Comparison of ENCODE assay signal across 8 mouse cellular contexts in the genomic region with DNA sequence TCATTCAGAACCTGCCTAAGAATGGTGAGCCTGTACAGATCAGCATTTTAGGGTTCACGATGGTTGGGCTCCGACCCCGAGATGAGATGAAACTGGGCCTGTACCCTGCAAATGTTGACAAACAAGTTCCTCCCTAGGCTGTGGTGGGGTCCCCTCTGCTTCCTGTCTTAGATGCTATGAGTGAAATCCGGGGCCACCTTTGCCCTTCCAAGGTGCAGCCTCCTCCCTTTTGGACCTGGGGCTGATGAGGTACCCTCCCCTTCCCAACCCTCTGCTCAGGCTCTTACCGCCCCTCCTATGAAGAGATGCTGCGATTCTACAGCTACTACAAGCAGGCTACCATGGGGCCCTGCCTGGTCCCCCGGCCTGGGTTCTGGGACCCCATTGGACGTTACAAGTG. TPM values are rescaled to one million over a fixed set of nuclear protein-coding genes. Genes with fewer than 3 reads are reported as not detected.
A peak's percentile ranks its signal among the peaks of the same experiment; 100 is the strongest.
DNase-seq lines count a peak whose midpoint lies in the region; ATAC-seq and TF ChIP-seq lines count a peak whose summit lies in the region.

No protein-coding gene starts in this region.

- H3K4me1 ChIP-seq in liver, adult 2 months (ENCODE audit: control insufficient read depth, insufficient read depth, low read length) = peaks cover 28% of the 10 kb centered on the region
- H3K4me1 ChIP-seq in embryonic facial prominence, embryonic 15.5 days = peaks cover 38% of the 10 kb centered on the region
- H3K4me1 ChIP-seq in intestine, postnatal 0 days (replicated peaks; ENCODE audit: control insufficient read depth, insufficient read depth, low read length) = peaks cover 24% of the 10 kb centered on the region
- peaks cover 4% of the 10 kb centered on the region; the same call in 1 of the 2 replicates for H3K4me1 ChIP-seq in midbrain, embryonic 14.5 days (ENCODE audit: control insufficient read depth, insufficient read depth, low read length)

- H3K4me2 ChIP-seq in embryonic facial prominence, embryonic 15.5 days (replicated peaks) = peak overlapping the region; percentile 92
- H3K4me2 ChIP-seq in intestine, postnatal 0 days (replicated peaks; ENCODE audit: low read depth) = peak overlapping the region; percentile 93
- peak overlapping the region; percentile 64 for H3K4me2 ChIP-seq in midbrain, embryonic 14.5 days (ENCODE audit: low read length)

- no peaks in the 10 kb centered on the region for H3K9me3 ChIP-seq in embryonic facial prominence, embryonic 15.5 days (replicated peaks)
- no peaks in the 10 kb centered on the region for H3K9me3 ChIP-seq in intestine, postnatal 0 days (ENCODE audit: control insufficient read depth)
- H3K9me3 ChIP-seq in midbrain, embryonic 14.5 days (ENCODE audit: control insufficient read depth, low read length) = no peaks in the 10 kb centered on the region

- H3K4me3 ChIP-seq in liver, adult 2 months (ENCODE audit: insufficient read depth, low read depth, low read length) = peak overlapping the region; percentile 77
- H3K4me3 ChIP-seq in embryonic facial prominence, embryonic 15.5 days (replicated peaks) = peak overlapping the region; percentile 61
- peak overlapping the region; percentile 53 for H3K4me3 ChIP-seq in intestine, postnatal 0 days (ENCODE audit: low read depth, low read length)
- H3K4me3 ChIP-seq in midbrain, embryonic 14.5 days (replicated peaks; ENCODE audit: low read depth, low read length) = peak overlapping the region; percentile 29

- peaks cover 7% of the 10 kb centered on the region; the same call in 1 of the 2 replicates for H3K79me2 ChIP-seq in liver, adult 2 months (ENCODE audit: control insufficient read depth, insufficient read depth, low read length)

- peaks cover 2% of the 10 kb centered on the region; the same call in 1 of the 2 replicates for H3K36me3 ChIP-seq in liver, adult 2 months (ENCODE audit: control insufficient read depth, insufficient read depth, low read length)
- no peaks in the 10 kb centered on the region for H3K36me3 ChIP-seq in embryonic facial prominence, embryonic 15.5 days
- peaks cover 11% of the 10 kb centered on the region; the same call in 1 of the 2 replicates for H3K36me3 ChIP-seq in intestine, postnatal 0 days (ENCODE audit: control insufficient read depth, insufficient read depth)
- H3K36me3 ChIP-seq in midbrain, embryonic 14.5 days (ENCODE audit: control insufficient read depth, insufficient read depth, low read length) = no peaks in the 10 kb centered on the region

- no peak for ATAC-seq in embryonic facial prominence, embryonic 15.5 days (ENCODE audit: insufficient number of reproducible peaks, low FRiP score, low TSS enrichment, low read depth)
- no peak for ATAC-seq in intestine, postnatal 0 days
- no peak for ATAC-seq in midbrain, embryonic 14.5 days (ENCODE audit: low FRiP score, low TSS enrichment)
- no peak for ATAC-seq in monocyte, adult 5-6 weeks (replicated peaks; ENCODE audit: insufficient number of reproducible peaks, low FRiP score, low TSS enrichment, poor library complexity, severe bottlenecking)

- H3K27me3 ChIP-seq in liver, adult 2 months (ENCODE audit: control insufficient read depth, insufficient read depth, low read length) = 0 out of 2 replicates have a peak, but pooled peaks cover 3% of the 10 kb centered on the region
- peaks cover 13% of the 10 kb centered on the region for H3K27me3 ChIP-seq in embryonic facial prominence, embryonic 15.5 days
- H3K27me3 ChIP-seq in intestine, postnatal 0 days (replicated peaks; ENCODE audit: control insufficient read depth, insufficient read depth, low read length) = peaks cover 16% of the 10 kb centered on the region; the same call in 1 of the 2 replicates
- H3K27me3 ChIP-seq in midbrain, embryonic 14.5 days (ENCODE audit: control insufficient read depth, insufficient read depth, low read length) = peaks cover 30% of the 10 kb centered on the region

- TF ChIP-seq CTCF in liver, adult 2 months (IDR thresholded peaks at IDR 0.05; ENCODE audit: low read depth, low read length) = no peak
- no peak for TF ChIP-seq CTCF in intestine, postnatal 0 days (IDR thresholded peaks at IDR 0.05; ENCODE audit: low read depth)

- TF ChIP-seq POLR2A in liver, adult 2 months (IDR thresholded peaks at IDR 0.05; ENCODE audit: extremely low read depth, insufficient read depth, low read length) = no peak

- H3K27ac ChIP-seq in liver, adult 2 months (replicated peaks; ENCODE audit: insufficient read depth, low read depth, low read length) = peak overlapping the region; percentile 68
- H3K27ac ChIP-seq in embryonic facial prominence, embryonic 15.5 days (replicated peaks) = no peak overlapping the region
- H3K27ac ChIP-seq in intestine, postnatal 0 days (ENCODE audit: low read depth, low read length) = no peak overlapping the region
- H3K27ac ChIP-seq in midbrain, embryonic 14.5 days (replicated peaks; ENCODE audit: low read depth, low read length) = no peak overlapping the region

- peak overlapping the region; percentile 83 for H3K9ac ChIP-seq in liver, adult 2 months (ENCODE audit: low read depth, low read length)
- H3K9ac ChIP-seq in embryonic facial prominence, embryonic 15.5 days = no peak overlapping the region
- peak overlapping the region; percentile 35; the same call in 1 of the 2 replicates for H3K9ac ChIP-seq in intestine, postnatal 0 days (ENCODE audit: low read depth, low read length)
- no peak overlapping the region; the same call in 1 of the 2 replicates for H3K9ac ChIP-seq in midbrain, embryonic 14.5 days (replicated peaks; ENCODE audit: low read length)

- DNase-seq in liver, adult 2 months (ENCODE audit: extremely low read depth, low read depth, low spot score) = no peak
- no peak for DNase-seq in liver
- DNase-seq in midbrain, embryonic 14.5 days = no peak
- no peak for DNase-seq in left cerebral cortex, adult 11 months (ENCODE audit: low spot score)
- no peak for DNase-seq in right cerebral cortex, adult 2 months (ENCODE audit: low spot score in 2 of 2)

- WGBS in liver, adult 2 months = 34% methylated on average over 8 of the region's 8 CpGs
- WGBS in embryonic facial prominence, embryonic 15.5 days = 56% methylated on average over 8 of the region's 8 CpGs
- WGBS in intestine, postnatal 0 days = 56% methylated on average over 8 of the region's 8 CpGs
- WGBS in midbrain, embryonic 14.5 days = 53% methylated on average over 8 of the region's 8 CpGs

RNA-seq across cellular contexts. Expression of gene Acbd4, which starts 2.1 kb away (rescaled TPM):
- total RNA-seq in liver, adult 2 months (2014; rRNA removed) = 56.3 and 64.4 TPM in 2 replicates
- polyA plus RNA-seq in liver, adult 2 months (2012; rRNA removed) = 66.6 and 83.9 TPM in 2 replicates
- 23.4 and 27.9 TPM in 2 replicates for polyA plus RNA-seq in embryonic facial prominence, embryonic 15.5 days (2015; fragmentation: Nextera tagmentation; extraction: Ambion mirVana)
- 74.7 and 75.9 TPM in 2 replicates for polyA plus RNA-seq in intestine, postnatal 0 days (2015; fragmentation: Nextera tagmentation; extraction: Ambion mirVana)
- 8.0 and 8.4 TPM in 2 replicates for polyA plus RNA-seq in midbrain, embryonic 14.5 days (2014; fragmentation: Nextera tagmentation; extraction: Ambion mirVana)
- 21.8 to 32.6 TPM (median 28.3 TPM) in 3 replicates for total RNA-seq in monocyte, adult 5-6 weeks (2017)

RNA-seq across cellular contexts. Expression of gene Plcd3, which starts 2.2 kb away (rescaled TPM):
- 0.54 and 1.0 TPM in 2 replicates for total RNA-seq in liver, adult 2 months (2014; rRNA removed)
- polyA plus RNA-seq in liver, adult 2 months (2012; rRNA removed) = 0.31 and 2.0 TPM in 2 replicates
- 7.6 and 9.0 TPM in 2 replicates for polyA plus RNA-seq in embryonic facial prominence, embryonic 15.5 days (2015; fragmentation: Nextera tagmentation; extraction: Ambion mirVana)
- 1.0 and 1.5 TPM in 2 replicates for polyA plus RNA-seq in intestine, postnatal 0 days (2015; fragmentation: Nextera tagmentation; extraction: Ambion mirVana)
- polyA plus RNA-seq in midbrain, embryonic 14.5 days (2014; fragmentation: Nextera tagmentation; extraction: Ambion mirVana) = 0.92 and 1.8 TPM in 2 replicates
- total RNA-seq in monocyte, adult 5-6 weeks (2017) = 0.97 TPM in 1 of 3 replicates, not detected in the others

RNA-seq across cellular contexts. Expression of gene Hexim1, which starts 12.4 kb away (rescaled TPM):
- total RNA-seq in liver, adult 2 months (2014; rRNA removed) = 10.2 and 10.5 TPM in 2 replicates
- polyA plus RNA-seq in liver, adult 2 months (2012; rRNA removed) = 12.1 and 13.5 TPM in 2 replicates
- 5.9 and 6.1 TPM in 2 replicates for polyA plus RNA-seq in embryonic facial prominence, embryonic 15.5 days (2015; fragmentation: Nextera tagmentation; extraction: Ambion mirVana)
- 4.6 and 6.0 TPM in 2 replicates for polyA plus RNA-seq in intestine, postnatal 0 days (2015; fragmentation: Nextera tagmentation; extraction: Ambion mirVana)
- 3.9 and 5.9 TPM in 2 replicates for polyA plus RNA-seq in midbrain, embryonic 14.5 days (2014; fragmentation: Nextera tagmentation; extraction: Ambion mirVana)
- 90.9 to 99.4 TPM (median 96.2 TPM) in 3 replicates for total RNA-seq in monocyte, adult 5-6 weeks (2017)

RNA-seq across cellular contexts. Expression of gene Hexim2, which starts 28.6 kb away (rescaled TPM):
- 1.3 and 1.8 TPM in 2 replicates for total RNA-seq in liver, adult 2 months (2014; rRNA removed)
- 1.6 and 1.9 TPM in 2 replicates for polyA plus RNA-seq in liver, adult 2 months (2012; rRNA removed)
- polyA plus RNA-seq in embryonic facial prominence, embryonic 15.5 days (2015; fragmentation: Nextera tagmentation; extraction: Ambion mirVana) = 14.0 and 14.1 TPM in 2 replicates
- 3.5 and 5.3 TPM in 2 replicates for polyA plus RNA-seq in intestine, postnatal 0 days (2015; fragmentation: Nextera tagmentation; extraction: Ambion mirVana)
- polyA plus RNA-seq in midbrain, embryonic 14.5 days (2014; fragmentation: Nextera tagmentation; extraction: Ambion mirVana) = 22.9 and 24.7 TPM in 2 replicates
- 0.87 to 2.5 TPM in 2 of 3 replicates, not detected in the other for total RNA-seq in monocyte, adult 5-6 weeks (2017)

Comparison
In these comparisons a context has a peak if more than half of its experiments do, and no peak if none do; other contexts are left out.
1. H3K9ac ChIP-seq: peak in liver, adult 2 months (single experiment) and intestine, postnatal 0 days (single experiment); none in embryonic facial prominence, embryonic 15.5 days (single experiment) and midbrain, embryonic 14.5 days (single experiment).
2. Peak in every context shown above with its lines, with median percentiles within 50 percentile points of each other: H3K4me3 ChIP-seq and H3K4me2 ChIP-seq.